Mouse (Mus musculus) bone marrow macrophage, adult 2 months (primary cell): ENCODE results near the gene Nt5c3b.

Experiments used
- CTCF ChIP-seq: IDR thresholded peaks from 2 replicates; pipeline ENCODE4 v1.5.1; 2012; ENCODE audit warnings: low read depth, mild to moderate bottlenecking, low read length, moderate library complexity
- POLR2A ChIP-seq: IDR thresholded peaks from 2 replicates; pipeline ENCODE4 v1.6.1; 2012; ENCODE audit warnings: mild to moderate bottlenecking, low read depth, low read length, borderline replicate concordance

GRCm38 (mm10) chr11:100376746-100377389, 64.7 kb downstream of the Nt5c3b start:
- TF ChIP-seq POLR2A (no peak), CTCF (no peak)
